Mouse (Mus musculus): ENCODE data around the gene Dpf3.

- TF ChIP-seq GATA1 (IDR thresholded peaks at IDR 0.05; ENCODE audit: borderline replicate concordance, low read length) (no peak), FLI1 (IDR thresholded peaks at IDR 0.05; ENCODE audit: low read length) (no peak)
Observed at GRCm38 (mm10) chr12:83481439-83481838, 6.1 kb downstream of the Dpf3 start.
